Comparison of ENCODE assay signal across 20 mouse cellular contexts in genomic region chr7:135125296-135126065, GRCm38 (mm10).
DNase-seq lines count a peak whose midpoint lies in the region; ATAC-seq and TF ChIP-seq lines count a peak whose summit lies in the region.
"Had no signal": no experiment of that assay in that cellular context is flagged by ENCODE, and none has a peak within 500 bp of the region (broad histone marks: within the 10 kb centered on the region; RNA-seq: fewer than 3 reads in every experiment).

No protein-coding gene starts in this region.

- H3K9me3 ChIP-seq in forebrain, embryonic 13.5 days (replicated peaks): no peaks in the 10 kb centered on the region
- no peaks in the 10 kb centered on the region for H3K9me3 ChIP-seq in forebrain, embryonic 11.5 days (ENCODE audit: control insufficient read depth, low read length)
- no peaks in the 10 kb centered on the region for H3K9me3 ChIP-seq in lung, embryonic 16.5 days (ENCODE audit: control insufficient read depth, low read length)
- no peaks in the 10 kb centered on the region for H3K9me3 ChIP-seq in hindbrain, postnatal 0 days (ENCODE audit: low read length)
- H3K9me3 ChIP-seq: embryonic facial prominence, embryonic 13.5 days; heart, embryonic 10.5 days; hindbrain, embryonic 12.5 days had no signal

- no peak for TF ChIP-seq CTCF in brain, embryonic 14.5 days (IDR thresholded peaks at IDR 0.05; ENCODE audit: borderline replicate concordance, extremely low read depth, insufficient read depth, insufficient read length)
- TF ChIP-seq CTCF in hindbrain, postnatal 0 days (IDR thresholded peaks at IDR 0.05; ENCODE audit: low read depth): no peak

- H3K36me3 ChIP-seq in forebrain, embryonic 13.5 days (ENCODE audit: poor library complexity, severe bottlenecking): no peaks in the 10 kb centered on the region
- H3K36me3 ChIP-seq in forebrain, embryonic 11.5 days (ENCODE audit: control insufficient read depth, insufficient read depth, low read length): no peaks in the 10 kb centered on the region
- no peaks in the 10 kb centered on the region; the same call in 1 of the 2 replicates for H3K36me3 ChIP-seq in lung, embryonic 16.5 days (ENCODE audit: control insufficient read depth, insufficient read depth, low read length)
- no peaks in the 10 kb centered on the region for H3K36me3 ChIP-seq in hindbrain, postnatal 0 days (ENCODE audit: insufficient read depth, low read length)
- H3K36me3 ChIP-seq: hindbrain, embryonic 12.5 days had no signal

- H3K4me3 ChIP-seq in forebrain, embryonic 13.5 days: no peak overlapping the region
- no peak overlapping the region for H3K4me3 ChIP-seq in forebrain, embryonic 11.5 days (ENCODE audit: low read depth, low read length)
- H3K4me3 ChIP-seq in lung, embryonic 16.5 days (ENCODE audit: low read length): no peak overlapping the region
- H3K4me3 ChIP-seq in hindbrain, postnatal 0 days (ENCODE audit: low read length): no peak overlapping the region
- H3K4me3 ChIP-seq: embryonic facial prominence, embryonic 13.5 days; heart, embryonic 10.5 days; hindbrain, embryonic 12.5 days had no signal

- H3K4me1 ChIP-seq in forebrain, embryonic 13.5 days: peaks cover 9% of the 10 kb centered on the region
- no peaks in the 10 kb centered on the region; the same call in 1 of the 2 replicates for H3K4me1 ChIP-seq in forebrain, embryonic 11.5 days (replicated peaks; ENCODE audit: control insufficient read depth, insufficient read depth, low read length)
- H3K4me1 ChIP-seq in lung, embryonic 16.5 days (replicated peaks; ENCODE audit: control insufficient read depth, insufficient read depth, low read length): no peaks in the 10 kb centered on the region
- H3K4me1 ChIP-seq in hindbrain, postnatal 0 days (ENCODE audit: insufficient read depth, low read length): no peaks in the 10 kb centered on the region

- no peak for ATAC-seq in forebrain, embryonic 13.5 days
- ATAC-seq in forebrain, embryonic 11.5 days (replicated peaks; ENCODE audit: low FRiP score): no peak
- ATAC-seq in lung, embryonic 16.5 days (ENCODE audit: low read depth): peak; percentile 60; the same call in 1 of the 2 replicates
- ATAC-seq in hindbrain, postnatal 0 days: no peak
- no peak for ATAC-seq in megakaryocyte progenitor cell, adult 5-6 weeks (replicated peaks; ENCODE audit: poor library complexity)
- ATAC-seq: hindbrain, embryonic 16.5 days had no signal

- no peak overlapping the region for H3K4me2 ChIP-seq in forebrain, embryonic 13.5 days
- no peak overlapping the region for H3K4me2 ChIP-seq in forebrain, embryonic 11.5 days (ENCODE audit: low read depth, low read length, severe bottlenecking)
- H3K4me2 ChIP-seq in lung, embryonic 16.5 days (ENCODE audit: low read depth, low read length): no peak overlapping the region
- H3K4me2 ChIP-seq in hindbrain, postnatal 0 days (ENCODE audit: low read depth, low read length): no peak overlapping the region
- H3K4me2 ChIP-seq: embryonic facial prominence, embryonic 13.5 days; hindbrain, embryonic 12.5 days had no signal

- H3K9ac ChIP-seq in forebrain, embryonic 13.5 days: no peak overlapping the region
- no peak overlapping the region for H3K9ac ChIP-seq in forebrain, embryonic 11.5 days (ENCODE audit: low read length)
- H3K9ac ChIP-seq in lung, embryonic 16.5 days (ENCODE audit: low read length): no peak overlapping the region
- no peak overlapping the region for H3K9ac ChIP-seq in hindbrain, postnatal 0 days (replicated peaks; ENCODE audit: low read length)
- H3K9ac ChIP-seq: embryonic facial prominence, embryonic 13.5 days; hindbrain, embryonic 12.5 days had no signal

- WGBS in forebrain, embryonic 13.5 days: 88% methylated on average over 10 of the region's 10 CpGs
- WGBS in forebrain, embryonic 11.5 days: 92% methylated on average over 10 of the region's 10 CpGs
- 73% methylated on average over 10 of the region's 10 CpGs for WGBS in lung, embryonic 16.5 days
- WGBS in hindbrain, postnatal 0 days: 91% methylated on average over 10 of the region's 10 CpGs

- peak overlapping the region; percentile 65 for H3K27ac ChIP-seq in forebrain, embryonic 13.5 days
- no peak overlapping the region for H3K27ac ChIP-seq in forebrain, embryonic 11.5 days (ENCODE audit: low read depth, low read length)
- no peak overlapping the region for H3K27ac ChIP-seq in lung, embryonic 16.5 days (ENCODE audit: low read length)
- H3K27ac ChIP-seq in hindbrain, postnatal 0 days: no peak overlapping the region
- H3K27ac ChIP-seq: embryonic facial prominence, embryonic 13.5 days; heart, embryonic 10.5 days; hindbrain, embryonic 12.5 days had no signal

- no peaks in the 10 kb centered on the region for H3K27me3 ChIP-seq in forebrain, embryonic 13.5 days
- no peaks in the 10 kb centered on the region for H3K27me3 ChIP-seq in forebrain, embryonic 11.5 days (ENCODE audit: control insufficient read depth, insufficient read depth, low read length)
- H3K27me3 ChIP-seq in lung, embryonic 16.5 days (ENCODE audit: control insufficient read depth, insufficient read depth, low read depth, low read length): no peaks in the 10 kb centered on the region
- no peaks in the 10 kb centered on the region for H3K27me3 ChIP-seq in hindbrain, postnatal 0 days (ENCODE audit: insufficient read depth, low read length)
- H3K27me3 ChIP-seq: embryonic facial prominence, embryonic 13.5 days; hindbrain, embryonic 12.5 days had no signal

- no peak for DNase-seq in forebrain, embryonic 11.5 days (ENCODE audit: low spot score)
- DNase-seq in brain, embryonic 14.5 days (ENCODE audit: low read depth): peak; percentile 35
- peak; percentile 38 for DNase-seq in lung, postnatal 25 days (ENCODE audit: low spot score)
- no peak for DNase-seq in layer of hippocampus, adult 18-20 months (ENCODE audit: low spot score in 2 of 2)
- DNase-seq in hindbrain, postnatal 0 days (ENCODE audit: low spot score): no peak
- DNase-seq: adrenal gland, postnatal 10 days; cerebellum, adult 18-20 months; cerebellum, adult 9-11 months; cerebellum, postnatal 36 days; gastrocnemius, postnatal 10 days; heart, adult 18-20 months; heart, postnatal 10 days; heart, postnatal 4 days had no signal

- no peak for TF ChIP-seq POLR2A in brain, embryonic 14.5 days (IDR thresholded peaks at IDR 0.05; ENCODE audit: borderline replicate concordance, extremely low read depth, insufficient read depth, insufficient read length, poor library complexity, severe bottlenecking)

Comparison
In these comparisons a context has a peak if more than half of its experiments do, and no peak if none do; other contexts are left out.
1. DNase-seq: peak in brain, embryonic 14.5 days (single experiment) and lung, postnatal 25 days (single experiment); none in forebrain, embryonic 11.5 days (single experiment), layer of hippocampus, adult 18-20 months (0 of 2) and hindbrain, postnatal 0 days (single experiment).